Mouse (Mus musculus) myocyte (in vitro differentiated cells): ENCODE measurements around the gene D8Ertd738e. TPM values are rescaled to one million over a fixed set of nuclear protein-coding genes. Genes with fewer than 3 reads are reported as not detected.

Source experiments
- H3K27me3 ChIP-seq: one replicate; pipeline ENCODE4 v1.6.1; 2011; ENCODE audit not compliant: control insufficient read depth, insufficient read depth, insufficient read length
- H3K36me3 ChIP-seq: one replicate; pipeline ENCODE4 v1.6.1; 2011; ENCODE audit not compliant: control insufficient read depth, insufficient read depth
- H3K4me2 ChIP-seq: one replicate; pipeline ENCODE4 v1.6.1; 2011; ENCODE audit warnings: low read depth, control low read depth
- H3K4me3 ChIP-seq: one replicate; pipeline ENCODE4 v1.5.1; 2011; ENCODE audit warnings: mild to moderate bottlenecking, control low read depth, moderate library complexity
- H3K79me2 ChIP-seq: one replicate; pipeline ENCODE4 v1.6.1; 2011; ENCODE audit not compliant: control insufficient read depth, insufficient read depth
- H3ac ChIP-seq: one replicate; pipeline ENCODE4 v1.6.1; 2011; ENCODE audit not compliant: control insufficient read depth, insufficient read length
- CEBPB ChIP-seq: IDR thresholded peaks from 2 replicates; pipeline ENCODE4 v1.6.1; 2011; ENCODE audit warnings: mild to moderate bottlenecking, moderate library complexity; ENCODE audit not compliant: poor library complexity, insufficient read depth, severe bottlenecking
- E2F4 ChIP-seq: IDR thresholded peaks from one replicate; pipeline ENCODE4 v1.6.1; 2011; ENCODE audit warnings: mild to moderate bottlenecking, control low read depth, moderate library complexity; ENCODE audit not compliant: insufficient read depth
- MAX ChIP-seq: IDR thresholded peaks from one replicate; pipeline ENCODE4 v1.6.1; 2011; ENCODE audit warnings: low read depth, mild to moderate bottlenecking, control low read depth
- MYOD1 ChIP-seq, 3 experiments: IDR thresholded peaks; one replicate each; pipeline ENCODE4 v1.6.1; 2011; ENCODE audit warnings: control low read depth in 2 of 3, low read depth in 2 of 3, mild to moderate bottlenecking in 2 of 3, moderate library complexity in 1 of 3; ENCODE audit not compliant: insufficient read length in 2 of 3, control insufficient read depth in 1 of 3
- MYOG ChIP-seq, 3 experiments: IDR thresholded peaks; one replicate each; pipeline ENCODE4 v1.6.1; 2011; ENCODE audit warnings: control low read depth in 2 of 3, low read depth in 2 of 3, mild to moderate bottlenecking in 2 of 3; ENCODE audit not compliant: insufficient read length in 2 of 3, control insufficient read depth in 1 of 3, insufficient read depth in 1 of 3
- POLR2A ChIP-seq: IDR thresholded peaks from one replicate; pipeline ENCODE4 v1.6.1; 2011; ENCODE audit warnings: low read depth, mild to moderate bottlenecking, control low read depth, moderate library complexity; ENCODE audit not compliant: insufficient read length
- POLR2AphosphoS2 ChIP-seq: IDR thresholded peaks from one replicate; pipeline ENCODE4 v1.6.1; 2011; ENCODE audit warnings: low read depth, control low read depth; ENCODE audit not compliant: insufficient read length
- REST ChIP-seq: IDR thresholded peaks from one replicate; pipeline ENCODE4 v1.6.1; 2011; ENCODE audit warnings: mild to moderate bottlenecking, control low read depth, moderate library complexity; ENCODE audit not compliant: insufficient read depth, insufficient read length
- SRF ChIP-seq: IDR thresholded peaks from one replicate; pipeline ENCODE4 v1.6.1; 2011; ENCODE audit warnings: low read depth; ENCODE audit not compliant: control insufficient read depth, insufficient read length
- TCF12 ChIP-seq: IDR thresholded peaks from one replicate; pipeline ENCODE4 v1.6.1; 2011; ENCODE audit warnings: mild to moderate bottlenecking, control low read depth; ENCODE audit not compliant: poor library complexity, insufficient read depth, severe bottlenecking
- TCF3 ChIP-seq: IDR thresholded peaks from one replicate; pipeline ENCODE4 v1.6.1; 2011; ENCODE audit warnings: low read depth, control low read depth; ENCODE audit not compliant: insufficient read length
- USF1 ChIP-seq: IDR thresholded peaks from one replicate; pipeline ENCODE4 v1.6.1; 2011; ENCODE audit warnings: low read depth, mild to moderate bottlenecking, control low read depth, moderate library complexity
- polyA plus RNA-seq: library from polyadenylated mRNA; unstranded; fragments of >200 nt; fragmentation: generic; extraction: Trizol; gene quantifications from one replicate; pipeline ENCODE4 v1.2.1, GENCODE M21; 2012; ENCODE audit warnings: missing spikeins

The D8Ertd738e gene
- polyA plus RNA-seq, 1 experiment: 232 TPM

- no peaks in the 10 kb centered on the region for H3K79me2 ChIP-seq
- peak overlapping the region; percentile 97 for H3K4me2 ChIP-seq
- H3K36me3 ChIP-seq: peaks cover 11% of the 10 kb centered on the region
- TF ChIP-seq E2F4: no peak
- TF ChIP-seq MAX: no peak
- no peak for TF ChIP-seq CEBPB
- no peak for TF ChIP-seq TCF12
- TF ChIP-seq REST: no peak
- TF ChIP-seq USF1: no peak
- no peak for TF ChIP-seq MYOD1 (IDR thresholded peaks at IDR 0.05; ENCODE audit: control insufficient read depth in 1 of 3, insufficient read length in 2 of 3, low read depth in 2 of 3)
- no peak for TF ChIP-seq POLR2A
- H3ac ChIP-seq: no peak overlapping the region
- peak overlapping the region; percentile 56 for H3K4me3 ChIP-seq
- H3K27me3 ChIP-seq: no peaks in the 10 kb centered on the region
These were observed 6.3 kb upstream of the D8Ertd738e start for GRCm38 (mm10) chr8:84255858-84256257.

- no peak overlapping the region for H3ac ChIP-seq
- H3K79me2 ChIP-seq: no peaks in the 10 kb centered on the region
- H3K4me3 ChIP-seq: no peak overlapping the region
- H3K4me2 ChIP-seq: no peak overlapping the region
- no peak for TF ChIP-seq MAX
- TF ChIP-seq REST: no peak
- TF ChIP-seq E2F4: no peak
- no peaks in the 10 kb centered on the region for H3K27me3 ChIP-seq
- H3K36me3 ChIP-seq: peaks cover 5% of the 10 kb centered on the region
These were observed 7.7 kb downstream of the D8Ertd738e start for GRCm38 (mm10) chr8:84241821-84242220.

GRCm38 (mm10) chr8:84241167-84241566, 8.4 kb downstream of the D8Ertd738e start:
- Histone ChIP-seq H3K79me2 (peaks cover 5% of the 10 kb centered on the region), H3K4me3 (no peak overlapping the region), H3K4me2 (no peak overlapping the region), H3ac (no peak overlapping the region), H3K27me3 (no peaks in the 10 kb centered on the region), H3K36me3 (no peaks in the 10 kb centered on the region)
- peak in 2 of 3 experiments; percentile 35 to 72 for TF ChIP-seq MYOD1 (IDR thresholded peaks at IDR 0.05; ENCODE audit: control insufficient read depth in 1 of 3, insufficient read length in 2 of 3, low read depth in 2 of 3)
- no peak for TF ChIP-seq POLR2AphosphoS2
- no peak for TF ChIP-seq USF1
- TF ChIP-seq MYOG (IDR thresholded peaks at IDR 0.05; ENCODE audit: control insufficient read depth in 1 of 3, insufficient read depth in 1 of 3, insufficient read length in 2 of 3, low read depth in 2 of 3): peak; percentile 4 to 69 (median 67)
- TF ChIP-seq REST: no peak

GRCm38 (mm10) chr8:84237542-84238229, 11.8 kb downstream of the D8Ertd738e start:
- H3K79me2 ChIP-seq: peaks cover 13% of the 10 kb centered on the region
- peaks cover 6% of the 10 kb centered on the region for H3K36me3 ChIP-seq
- H3ac ChIP-seq: peak overlapping the region; percentile 17
- peak overlapping the region; percentile 100 for H3K4me2 ChIP-seq
- no peak for TF ChIP-seq E2F4
- peak; percentile 22 for TF ChIP-seq REST
- no peaks in the 10 kb centered on the region for H3K27me3 ChIP-seq
- peak overlapping the region; percentile 79 for H3K4me3 ChIP-seq

GRCm38 (mm10) chr8:84236998-84237473, 12.5 kb downstream of the D8Ertd738e start, which contains the start of gene Zswim4:
Gene Zswim4, minus strand, starts transcription at chr8:84237055.
- H3K27me3 ChIP-seq: no peaks in the 10 kb centered on the region
- H3K36me3 ChIP-seq: peaks cover 6% of the 10 kb centered on the region
- H3K4me3 ChIP-seq: peak within 1 kb of the TSS; percentile 79
- H3K4me2 ChIP-seq: peak within 1 kb of the TSS; percentile 100
- peak within 1 kb of the TSS; percentile 17 for H3ac ChIP-seq
- TF ChIP-seq REST (no peak), TCF12 (no peak), E2F4 (no peak), SRF (peak; percentile 92), TCF3 (no peak), USF1 (peak; percentile 82), MYOD1 (IDR thresholded peaks at IDR 0.05; ENCODE audit: control insufficient read depth in 1 of 3, insufficient read length in 2 of 3, low read depth in 2 of 3) (no peak), POLR2A (peak; percentile 50), POLR2AphosphoS2 (no peak), MYOG (IDR thresholded peaks at IDR 0.05; ENCODE audit: control insufficient read depth in 1 of 3, insufficient read depth in 1 of 3, insufficient read length in 2 of 3, low read depth in 2 of 3) (no peak), CEBPB (no peak), MAX (no peak)
- peaks cover 13% of the 10 kb centered on the region for H3K79me2 ChIP-seq
